ENCODE assay signal across 8 mouse cellular contexts in the genomic region with DNA sequence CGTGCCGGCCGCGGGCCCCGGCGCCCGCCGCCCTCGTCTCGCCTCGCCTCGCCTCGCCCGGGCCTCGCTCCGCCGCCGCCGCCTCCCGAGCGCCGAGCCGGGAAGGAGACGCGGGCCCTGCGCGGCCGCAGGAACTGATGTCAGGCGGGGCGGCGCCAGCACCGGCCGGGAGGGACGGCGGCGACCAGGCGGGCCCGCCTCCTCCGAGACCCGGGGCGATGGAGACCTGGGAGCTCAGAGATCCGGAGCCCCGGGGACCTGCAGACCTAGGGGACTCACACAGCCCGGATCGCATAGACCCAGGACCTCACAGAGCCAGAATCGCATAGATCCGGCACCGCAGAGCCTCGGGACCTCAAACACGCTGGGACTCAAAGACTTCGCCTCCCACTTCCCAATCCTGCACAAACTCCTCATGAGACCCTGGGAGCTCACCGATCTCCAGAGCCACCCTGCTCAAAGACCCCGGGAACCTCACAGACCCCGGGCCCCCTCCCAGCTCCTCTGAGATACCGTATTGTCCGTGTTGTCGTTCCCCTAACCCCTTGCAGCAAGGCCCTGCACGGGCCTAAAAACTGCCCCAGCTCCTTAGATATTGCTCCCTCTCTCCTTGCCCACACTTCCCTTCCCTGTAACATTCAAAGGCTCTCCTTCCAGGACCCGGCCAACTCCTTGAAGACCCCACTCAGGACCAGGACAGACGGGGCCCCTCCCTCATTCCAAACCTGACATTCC. TPM values are rescaled to one million over a fixed set of nuclear protein-coding genes. Genes with fewer than 3 reads are reported as not detected.
DNase-seq lines count a peak whose midpoint lies in the region; ATAC-seq and TF ChIP-seq lines count a peak whose summit lies in the region.

No protein-coding gene starts in this region.

- peak overlapping the region; percentile 73 for H3K4me2 ChIP-seq in CH12.LX (ENCODE audit: insufficient read depth, low read depth, poor library complexity, severe bottlenecking)
- H3K4me2 ChIP-seq in lung, embryonic 15.5 days, result peak overlapping the region; percentile 81

- no peak for DNase-seq in CH12.LX (ENCODE audit: extremely low read depth)
- DNase-seq in c-Kit-positive CD71-negative TER-119-negative erythroid progenitor cells, embryonic 14.5 days (ENCODE audit: low read depth), result peak; percentile 48
- DNase-seq in forebrain, embryonic 10.5 days (ENCODE audit: extremely low spot score, low spot score), result peak; percentile 61
- DNase-seq in heart, postnatal 10 days, result peak; percentile 84
- peak; percentile 80 to 87 for DNase-seq in kidney, postnatal 4 days
- peak; percentile 67 for DNase-seq in thymus, postnatal 0 days (ENCODE audit: low spot score)

- in situ Hi-C loops in CH12.LX (cut with MboI; ENCODE audit: low pct_ligation_motif_present, low pct_unique_long_range_greater_than_20kb, low sequenced_read_pairs), result no loop called here

- no peak overlapping the region for H3K27ac ChIP-seq in CH12.LX (ENCODE audit: insufficient read depth, low read depth)
- peak overlapping the region; percentile 90 for H3K27ac ChIP-seq in forebrain, embryonic 10.5 days
- peak overlapping the region; percentile 67 for H3K27ac ChIP-seq in lung, embryonic 15.5 days
- peak overlapping the region; percentile 67 for H3K27ac ChIP-seq in olfactory bulb, adult 2 months (ENCODE audit: insufficient read depth, low read depth, low read length)

- peak overlapping the region; percentile 81 for H3K9ac ChIP-seq in CH12.LX (ENCODE audit: insufficient read depth, low read depth)
- H3K9ac ChIP-seq in lung, embryonic 15.5 days, result peak overlapping the region; percentile 81

- peak; percentile 79 for TF ChIP-seq POLR2A in CH12.LX (IDR thresholded peaks at IDR 0.05; ENCODE audit: low read depth, low read length)
- peak; percentile 50 for TF ChIP-seq POLR2A in olfactory bulb, adult 2 months (IDR thresholded peaks at IDR 0.05; ENCODE audit: insufficient read depth, low read depth, low read length)

- peaks cover 5% of the 10 kb centered on the region for H3K9me3 ChIP-seq in CH12.LX (replicated peaks; ENCODE audit: low read length)
- H3K9me3 ChIP-seq in forebrain, embryonic 10.5 days, result no peaks in the 10 kb centered on the region
- no peaks in the 10 kb centered on the region for H3K9me3 ChIP-seq in lung, embryonic 15.5 days

- TF ChIP-seq CTCF in CH12.LX (conservative IDR thresholded peaks at IDR 0.05 in 1 of 2, IDR thresholded peaks at IDR 0.05 in 1 of 2; ENCODE audit: low read depth in 2 of 2, low read length in 2 of 2), result no peak
- TF ChIP-seq CTCF in olfactory bulb, adult 2 months (IDR thresholded peaks at IDR 0.05; ENCODE audit: insufficient read depth, low read depth, low read length), result no peak

- H3K79me2 ChIP-seq in CH12.LX (replicated peaks; ENCODE audit: control insufficient read depth, extremely low read depth, insufficient read depth, poor library complexity, severe bottlenecking), result peaks cover 10% of the 10 kb centered on the region; the same call in 1 of the 2 replicates

- H3K36me3 ChIP-seq in CH12.LX (replicated peaks in 1 of 2; ENCODE audit: control insufficient read depth in 1 of 2, insufficient read depth in 1 of 2, low read length in 1 of 2), result peaks cover 0 to 10% of the 10 kb centered on the region in 2 experiments
- H3K36me3 ChIP-seq in forebrain, embryonic 10.5 days (replicated peaks), result peaks cover 25% of the 10 kb centered on the region
- peaks cover 26% of the 10 kb centered on the region for H3K36me3 ChIP-seq in lung, embryonic 15.5 days

- intact Hi-C loops in heart, postnatal 10 days (cut with DNase I), result loop anchor here (2.0 kb wide), 2 partner anchors 17 to 55 kb away; no protein-coding TSS in a partner anchor

- dilution Hi-C loops in CH12.LX (cut with MboI; ENCODE audit: extremely low pct_ligation_motif_present, extremely low pct_unique_long_range_greater_than_20kb, low sequenced_read_pairs), result no loop called here

- 3% methylated on average over 59 of the region's 60 CpGs for WGBS in forebrain, embryonic 10.5 days
- WGBS in lung, embryonic 15.5 days, result under 1% methylated on average over 60 of the region's 60 CpGs
- 2% methylated on average over 60 of the region's 60 CpGs for WGBS in olfactory bulb, adult 2 months

- no peak for TF ChIP-seq EP300 in CH12.LX (IDR thresholded peaks at IDR 0.05; ENCODE audit: low read length)

- no peaks in the 10 kb centered on the region for H3K27me3 ChIP-seq in CH12.LX (replicated peaks)
- peaks cover 3% of the 10 kb centered on the region; the same call in 1 of the 2 replicates for H3K27me3 ChIP-seq in forebrain, embryonic 10.5 days (ENCODE audit: poor library complexity, severe bottlenecking)
- H3K27me3 ChIP-seq in lung, embryonic 15.5 days, result no peaks in the 10 kb centered on the region

- peaks cover 2 to 44% of the 10 kb centered on the region in 2 experiments; a peak in 3 of 4 replicates for H3K4me1 ChIP-seq in CH12.LX (ENCODE audit: control insufficient read depth in 1 of 2, insufficient read depth in 2 of 2)
- H3K4me1 ChIP-seq in forebrain, embryonic 10.5 days, result peaks cover 26% of the 10 kb centered on the region
- peaks cover 19% of the 10 kb centered on the region for H3K4me1 ChIP-seq in lung, embryonic 15.5 days
- peaks cover 22% of the 10 kb centered on the region for H3K4me1 ChIP-seq in olfactory bulb, adult 2 months (ENCODE audit: control insufficient read depth, insufficient read depth, low read length)

- no peak for TF ChIP-seq RAD21 in CH12.LX (IDR thresholded peaks at IDR 0.05; ENCODE audit: low read depth, low read length)

- H3K4me3 ChIP-seq in CH12.LX (replicated peaks in 1 of 3; ENCODE audit: low read depth in 2 of 3, low read length in 2 of 3, poor library complexity in 1 of 3), result peak overlapping the region; percentile 73 to 83 (median 78)
- peak overlapping the region; percentile 87 for H3K4me3 ChIP-seq in forebrain, embryonic 10.5 days
- H3K4me3 ChIP-seq in lung, embryonic 15.5 days, result peak overlapping the region; percentile 73
- H3K4me3 ChIP-seq in olfactory bulb, adult 2 months (ENCODE audit: insufficient read depth, low read depth, low read length), result peak overlapping the region; percentile 82

- peak; percentile 87 for ATAC-seq in lung, embryonic 15.5 days (ENCODE audit: borderline replicate concordance, extremely low read depth, low FRiP score, low TSS enrichment)

TF ChIP-seq in CH12.LX, 34 proteins besides CTCF, POLR2A, EP300 and RAD21 (continues in another document):
- peak; percentile 58 for TF ChIP-seq NRF1 (IDR thresholded peaks at IDR 0.05; ENCODE audit: low read depth, low read length)

RNA-seq across cellular contexts. Expression of a gene that starts 0.5 kb away (rescaled TPM):
- total RNA-seq in CH12.LX (2012; rRNA removed), result 12.3 and 13.7 TPM in 2 replicates
- 12.4 and 12.7 TPM in 2 replicates for total RNA-seq in CH12.LX (2014; rRNA removed)
- 22.0 and 28.2 TPM in 2 replicates for polyA plus RNA-seq in CH12.LX (2012; ENCODE audit: insufficient read length, low read depth)
- polyA plus RNA-seq in forebrain, embryonic 10.5 days (2016; fragmentation: Nextera tagmentation; extraction: Ambion mirVana), result 4.0 and 4.4 TPM in 2 replicates
- 10 to 100 TPM; 81.0 to 83.1 TPM for total RNA-seq in heart, postnatal 10 days (2021)
- polyA plus RNA-seq in lung, embryonic 15.5 days (2015; fragmentation: Nextera tagmentation; extraction: Ambion mirVana), result 5.5 and 6.2 TPM in 2 replicates
- not detected in 2 replicates for polyA plus RNA-seq in olfactory bulb, adult 2 months (2012; ENCODE audit: insufficient read depth, insufficient read length, low replicate concordance, missing spikeins)
- 2.6 and 3.6 TPM in 2 replicates for polyA plus RNA-seq in thymus, postnatal 0 days (2015; fragmentation: Nextera tagmentation; extraction: Ambion mirVana)

RNA-seq across cellular contexts. Expression of a gene that starts 21.2 kb away (rescaled TPM):
- 3.4 and 7.6 TPM in 2 replicates for total RNA-seq in CH12.LX (2012; rRNA removed)
- total RNA-seq in CH12.LX (2014; rRNA removed), result 11.0 and 14.0 TPM in 2 replicates
- 0.16 and 7.0 TPM in 2 replicates for polyA plus RNA-seq in CH12.LX (2012; ENCODE audit: insufficient read length, low read depth)
- 2.5 and 3.8 TPM in 2 replicates for polyA plus RNA-seq in forebrain, embryonic 10.5 days (2016; fragmentation: Nextera tagmentation; extraction: Ambion mirVana)
- total RNA-seq in heart, postnatal 10 days (2021), result 1 to 10 TPM in 1 of 2 experiments, under 1 TPM in 1; 0.19 to 3.1 TPM
- polyA plus RNA-seq in lung, embryonic 15.5 days (2015; fragmentation: Nextera tagmentation; extraction: Ambion mirVana), result not detected in 2 replicates
- polyA plus RNA-seq in olfactory bulb, adult 2 months (2012; ENCODE audit: insufficient read depth, insufficient read length, low replicate concordance, missing spikeins), result not detected in 2 replicates
- not detected in 2 replicates for polyA plus RNA-seq in thymus, postnatal 0 days (2015; fragmentation: Nextera tagmentation; extraction: Ambion mirVana)

RNA-seq across cellular contexts. Expression of a gene that starts 40.6 kb away (rescaled TPM):
- total RNA-seq in CH12.LX (2012; rRNA removed), result 0.63 and 0.64 TPM in 2 replicates
- total RNA-seq in CH12.LX (2014; rRNA removed), result 0.23 and 0.41 TPM in 2 replicates
- polyA plus RNA-seq in CH12.LX (2012; ENCODE audit: insufficient read length, low read depth), result 1.2 and 1.7 TPM in 2 replicates
- not detected in 2 replicates for polyA plus RNA-seq in forebrain, embryonic 10.5 days (2016; fragmentation: Nextera tagmentation; extraction: Ambion mirVana)
- 10 to 100 TPM; 81.1 to 84.5 TPM for total RNA-seq in heart, postnatal 10 days (2021)
- polyA plus RNA-seq in lung, embryonic 15.5 days (2015; fragmentation: Nextera tagmentation; extraction: Ambion mirVana), result 0.05 and 0.09 TPM in 2 replicates
- polyA plus RNA-seq in olfactory bulb, adult 2 months (2012; ENCODE audit: insufficient read depth, insufficient read length, low replicate concordance, missing spikeins), result not detected in 2 replicates
- polyA plus RNA-seq in thymus, postnatal 0 days (2015; fragmentation: Nextera tagmentation; extraction: Ambion mirVana), result 0.08 TPM in 1 of 2 replicates, not detected in the other

RNA-seq across cellular contexts. Expression of a gene that starts 45.7 kb away (rescaled TPM):
- total RNA-seq in CH12.LX (2012; rRNA removed), result 3.8 and 5.2 TPM in 2 replicates
- total RNA-seq in CH12.LX (2014; rRNA removed), result 0.58 and 0.68 TPM in 2 replicates
- polyA plus RNA-seq in CH12.LX (2012; ENCODE audit: insufficient read length, low read depth), result 2.7 TPM in 2 replicates
- 0.86 and 1.0 TPM in 2 replicates for polyA plus RNA-seq in forebrain, embryonic 10.5 days (2016; fragmentation: Nextera tagmentation; extraction: Ambion mirVana)
- 10 to 100 TPM; 11.2 to 15.6 TPM for total RNA-seq in heart, postnatal 10 days (2021)
- 0.49 and 0.58 TPM in 2 replicates for polyA plus RNA-seq in lung, embryonic 15.5 days (2015; fragmentation: Nextera tagmentation; extraction: Ambion mirVana)
- polyA plus RNA-seq in olfactory bulb, adult 2 months (2012; ENCODE audit: insufficient read depth, insufficient read length, low replicate concordance, missing spikeins), result not detected in 2 replicates
- 0.23 and 0.33 TPM in 2 replicates for polyA plus RNA-seq in thymus, postnatal 0 days (2015; fragmentation: Nextera tagmentation; extraction: Ambion mirVana)

RNA-seq across cellular contexts. Expression of a gene that starts 58.3 kb away (rescaled TPM):
- 0.17 TPM in 2 replicates for total RNA-seq in CH12.LX (2012; rRNA removed)
- 0.07 and 0.09 TPM in 2 replicates for total RNA-seq in CH12.LX (2014; rRNA removed)
- polyA plus RNA-seq in CH12.LX (2012; ENCODE audit: insufficient read length, low read depth), result 0.97 and 1.2 TPM in 2 replicates
- polyA plus RNA-seq in forebrain, embryonic 10.5 days (2016; fragmentation: Nextera tagmentation; extraction: Ambion mirVana), result 23.2 and 30.1 TPM in 2 replicates
- 100 to 1,000 TPM; 241 to 248 TPM for total RNA-seq in heart, postnatal 10 days (2021)
- 73.5 TPM in 2 replicates for polyA plus RNA-seq in lung, embryonic 15.5 days (2015; fragmentation: Nextera tagmentation; extraction: Ambion mirVana)
- not detected in 2 replicates for polyA plus RNA-seq in olfactory bulb, adult 2 months (2012; ENCODE audit: insufficient read depth, insufficient read length, low replicate concordance, missing spikeins)
- polyA plus RNA-seq in thymus, postnatal 0 days (2015; fragmentation: Nextera tagmentation; extraction: Ambion mirVana), result 2.4 and 3.9 TPM in 2 replicates
